Mouse (Mus musculus) adrenal gland (tissue): ENCODE measurements around the gene Zfp612.

ENCODE experiments used
- intact Hi-C: fragments of 180-260 bp; cut with DNase I; formaldehyde crosslinking; loops from one replicate; pipeline ENCODE4 v1.15.1; 2025

Zfp612 gene

DNA sequence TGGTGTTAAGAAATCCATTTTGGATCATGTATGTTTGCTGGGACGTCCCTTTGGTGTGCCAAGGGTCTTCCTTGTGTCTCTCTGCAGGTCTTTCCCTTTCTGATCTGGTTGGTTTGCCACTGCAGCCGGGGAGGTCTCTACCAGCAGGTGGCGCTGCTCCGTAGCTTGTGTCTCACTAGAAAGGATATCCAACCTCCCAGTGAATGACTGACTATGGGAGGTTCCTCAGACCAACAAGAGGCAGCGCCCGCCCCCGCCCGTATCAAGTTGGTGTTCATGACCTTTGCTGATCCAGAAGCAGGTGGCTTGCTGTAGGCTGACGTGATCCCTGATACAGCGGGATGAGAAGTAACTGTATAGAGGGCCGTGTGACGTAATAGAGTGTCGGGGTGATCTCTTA, 51.0 kb downstream of the Zfp612 start:
- intact Hi-C loops = loop anchor here (5.0 to 10.0 kb wide), 2 partner anchors 347 to 474 kb away; no protein-coding TSS in a partner anchor

GRCm38 (mm10) chr8:110134236-110134635, 54.7 kb downstream of the Zfp612 start:
- intact Hi-C loops = loop anchor here (5.0 to 10.0 kb wide), 2 partner anchors 343 to 471 kb away; no protein-coding TSS in a partner anchor

- intact Hi-C loops = loop anchor here (10.0 kb wide), 1 partner anchor 469 kb away; no protein-coding TSS in a partner anchor
Observed at GRCm38 (mm10) chr8:110135515-110135914, 56.0 kb downstream of the Zfp612 start.

DNA sequence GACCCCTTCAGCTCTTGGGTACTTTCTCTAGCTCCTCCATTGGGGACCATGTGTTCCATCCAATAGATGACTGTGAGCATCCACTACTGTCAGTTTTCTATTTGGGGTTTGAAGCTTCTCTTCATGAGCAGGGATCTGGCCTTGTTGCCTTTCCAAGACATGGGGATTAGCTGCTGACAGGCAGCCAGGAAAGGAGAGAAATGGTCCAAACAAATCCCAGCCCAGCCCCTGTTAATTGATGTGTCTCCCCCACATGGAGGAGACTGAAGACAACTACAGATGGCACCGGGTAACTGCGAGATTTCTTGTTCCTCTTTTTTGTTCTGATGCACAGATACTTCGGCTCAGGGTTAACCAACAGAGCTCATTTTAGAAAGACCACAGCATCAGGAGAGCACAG, 60.6 kb downstream of the Zfp612 start:
- intact Hi-C loops = no loop called here

GRCm38 (mm10) chr8:110140770-110141169, 61.2 kb downstream of the Zfp612 start:
- intact Hi-C loops = no loop called here
